Mouse (Mus musculus) midbrain, embryonic 15.5 days (tissue): ENCODE data around the gene Smn1. TPM values are rescaled to one million over a fixed set of nuclear protein-coding genes. Genes with fewer than 3 reads are reported as not detected.
"Not testable (repeated sequence)": the region's sequence is repeated elsewhere in the genome, so short reads cannot be mapped to it uniquely, and the experiment has no call there.

Experiments
- ATAC-seq: fragments of 200-750 bp; cut with Nextera tagmentation; replicated peaks from 2 replicates; pipeline ENCODE4 v1.8.0; 2017; ENCODE audit warnings: moderate TSS enrichment
- H3K27ac ChIP-seq: fragments of 300-500 bp; sonication (generic); 2 replicates; pipeline ENCODE4 v1.5.1; 2015; ENCODE audit warnings: mild to moderate bottlenecking, inconsistent platforms
- H3K27me3 ChIP-seq: fragments of 300-500 bp; sonication (generic); replicated peaks from 2 replicates; pipeline ENCODE4 v1.6.1; 2015; ENCODE audit warnings: inconsistent platforms
- H3K36me3 ChIP-seq: fragments of 300-500 bp; sonication (generic); replicated peaks from 2 replicates; pipeline ENCODE4 v1.6.1; 2015; ENCODE audit warnings: inconsistent platforms
- H3K4me1 ChIP-seq: fragments of 300-500 bp; sonication (generic); 2 replicates; pipeline ENCODE4 v1.6.1; 2015; ENCODE audit warnings: inconsistent platforms
- H3K4me2 ChIP-seq: fragments of 300-500 bp; sonication (generic); 2 replicates; pipeline ENCODE4 v1.6.1; 2015; ENCODE audit warnings: inconsistent platforms, mild to moderate bottlenecking, moderate library complexity
- H3K4me3 ChIP-seq: fragments of 300-500 bp; sonication (generic); 2 replicates; pipeline ENCODE4 v1.5.1; 2015; ENCODE audit warnings: mild to moderate bottlenecking, inconsistent platforms
- H3K9ac ChIP-seq: fragments of 300-500 bp; sonication (generic); 2 replicates; pipeline ENCODE4 v1.6.1; 2015; ENCODE audit warnings: mild to moderate bottlenecking, inconsistent platforms
- H3K9me3 ChIP-seq: fragments of 300-500 bp; sonication (generic); 2 replicates; pipeline ENCODE4 v1.6.1; 2016; ENCODE audit warnings: inconsistent platforms
- WGBS: fragments of 180-500 bp; shearing (Covaris S2); methylation state at CpG from one replicate; pipeline ENCODE4 v1.1.7; 2015; ENCODE audit warnings: mixed read lengths; 5-methylcytosine and 5-hydroxymethylcytosine counted together
- polyA plus RNA-seq: library from polyadenylated mRNA; unstranded; fragments of >200 nt; fragmentation: Nextera tagmentation; extraction: Ambion mirVana; gene quantifications from 2 replicates; pipeline ENCODE4 v1.2.1, GENCODE M21; 2015

The Smn1 gene
- polyA plus RNA-seq, 1 experiment from 2014 or later = 47.0 TPM

DNA sequence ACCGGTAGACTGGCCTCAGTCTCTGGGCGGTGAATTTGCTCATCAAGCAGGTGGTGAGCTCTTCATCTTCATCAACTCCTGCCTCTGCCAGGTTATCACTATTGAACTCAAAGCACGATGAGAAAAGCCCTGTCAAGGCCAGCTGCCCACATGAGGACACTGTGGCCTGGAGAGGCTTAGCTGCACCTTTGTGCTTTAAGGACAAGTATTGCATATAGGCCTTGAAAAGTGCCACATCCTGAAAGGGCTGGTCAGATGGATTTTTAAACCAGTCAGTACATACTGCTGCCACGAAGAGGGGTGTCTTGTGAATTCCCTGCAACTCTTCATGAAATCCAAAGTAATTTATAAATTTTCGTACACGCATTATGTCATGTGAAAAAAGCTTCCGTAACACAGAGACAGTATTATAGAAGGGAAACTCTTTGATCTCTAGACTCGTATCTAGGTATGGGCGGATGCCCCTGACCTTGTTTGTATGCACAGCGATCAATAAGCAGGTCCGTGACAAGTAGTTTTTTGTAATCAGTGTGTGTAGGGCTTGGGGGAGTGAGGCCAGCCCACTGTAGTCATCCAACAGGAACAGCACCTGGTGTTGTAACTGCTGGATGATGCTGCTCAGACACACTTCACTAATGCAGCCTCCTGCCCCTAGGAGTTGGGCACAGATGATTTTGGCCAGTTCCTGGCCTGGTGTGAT, 36.7 kb downstream of the Smn1 start:
- not testable (repeated sequence) for H3K4me3 ChIP-seq, H3K36me3 ChIP-seq, H3K27ac ChIP-seq, H3K4me2 ChIP-seq, H3K9ac ChIP-seq, H3K9me3 ChIP-seq, H3K27me3 ChIP-seq, ATAC-seq, H3K4me1 ChIP-seq
- WGBS = 86% methylated on average over 11 of the region's 11 CpGs

DNA sequence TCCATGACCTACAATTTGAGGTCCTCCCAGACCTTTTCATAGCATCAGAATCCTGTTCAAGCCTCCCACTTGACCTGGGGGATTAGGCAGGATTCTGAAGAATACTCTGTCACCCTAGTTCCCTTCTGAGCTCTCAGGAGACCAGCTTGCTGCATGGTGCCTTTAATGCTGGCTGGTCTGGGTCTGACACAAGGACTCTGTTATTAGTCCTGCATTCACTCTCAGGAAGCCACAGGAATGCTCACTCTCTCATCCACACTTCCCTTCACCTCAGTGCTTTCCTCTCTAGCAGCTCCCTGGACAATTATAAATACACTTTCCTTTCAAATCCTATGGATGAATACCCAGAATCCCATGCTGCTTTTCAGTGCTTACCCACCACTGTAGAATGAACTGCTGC, 37.8 kb downstream of the Smn1 start:
- not testable (repeated sequence) for H3K36me3 ChIP-seq, H3K9ac ChIP-seq, H3K27ac ChIP-seq, H3K27me3 ChIP-seq, H3K4me1 ChIP-seq, H3K4me2 ChIP-seq, H3K4me3 ChIP-seq, H3K9me3 ChIP-seq, ATAC-seq

DNA sequence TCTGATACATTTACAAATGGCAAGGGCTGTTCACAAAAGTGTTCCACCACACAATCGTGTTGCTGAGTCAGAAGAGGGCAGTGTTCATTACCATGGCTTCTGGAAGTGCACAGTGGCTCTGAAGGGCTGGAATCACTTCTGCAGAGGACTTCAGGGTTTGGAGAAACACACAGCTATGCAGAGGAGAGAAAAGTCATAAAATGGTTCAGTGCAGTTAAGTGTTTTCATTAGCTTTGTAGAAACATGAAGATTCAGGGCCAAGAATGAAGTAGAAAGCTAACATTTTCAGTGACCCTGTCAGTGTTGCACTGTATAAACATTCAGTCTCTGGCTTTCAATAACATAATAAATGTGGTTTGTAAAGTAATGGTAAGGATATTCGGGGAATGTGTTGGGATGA, 41.7 kb downstream of the Smn1 start:
- H3K4me2 ChIP-seq, H3K27ac ChIP-seq, H3K4me1 ChIP-seq, H3K27me3 ChIP-seq, H3K36me3 ChIP-seq, H3K9me3 ChIP-seq, ATAC-seq, H3K9ac ChIP-seq, H3K4me3 ChIP-seq: not testable (repeated sequence)
- WGBS = 76% methylated on average over 2 of the region's 2 CpGs

DNA sequence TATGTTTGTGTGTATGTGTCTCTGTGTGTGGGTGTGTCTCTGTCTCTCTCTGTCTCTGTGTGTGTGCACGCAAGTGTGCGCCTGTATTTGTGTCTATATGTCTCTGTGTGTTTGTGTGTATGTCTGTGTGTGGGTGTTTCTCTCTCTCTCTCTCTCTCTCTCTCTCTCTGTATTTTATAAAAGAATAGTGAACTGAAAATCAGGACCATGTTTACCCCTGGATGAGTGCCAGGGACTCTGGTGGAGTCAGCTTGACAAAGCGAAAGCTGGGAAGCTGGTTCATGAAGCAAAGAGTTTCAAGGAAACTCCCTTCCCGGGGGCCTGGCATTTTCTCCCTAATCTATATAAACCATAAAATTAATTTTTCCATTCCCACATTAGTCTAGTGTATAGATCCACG, 49.7 kb downstream of the Smn1 start:
- H3K9ac ChIP-seq, H3K4me3 ChIP-seq, H3K27ac ChIP-seq, H3K9me3 ChIP-seq, ATAC-seq, H3K4me1 ChIP-seq, H3K27me3 ChIP-seq, H3K36me3 ChIP-seq, H3K4me2 ChIP-seq: not testable (repeated sequence)
- 79% methylated on average over 4 of the region's 5 CpGs for WGBS

DNA sequence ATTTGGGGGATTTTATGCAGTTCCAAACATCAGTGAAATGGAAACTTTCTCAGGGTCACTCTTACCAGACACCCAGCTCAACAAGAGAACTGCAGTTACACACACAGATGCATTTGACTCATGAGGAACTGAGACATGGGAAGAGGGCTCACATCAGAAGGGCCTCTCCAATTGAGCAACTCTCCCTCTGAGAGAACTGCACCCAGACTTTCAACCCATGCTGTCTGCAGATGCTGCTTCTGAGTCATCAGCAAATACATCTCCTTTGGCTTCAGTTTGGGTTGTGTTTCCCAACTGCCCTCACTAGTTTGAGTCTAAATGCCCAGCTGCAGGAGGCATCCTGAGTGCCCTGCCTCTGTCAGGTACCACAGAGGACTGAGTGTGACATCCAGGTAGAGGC, 58.5 kb downstream of the Smn1 start:
- not testable (repeated sequence) for H3K9me3 ChIP-seq, H3K4me1 ChIP-seq, H3K36me3 ChIP-seq, H3K4me3 ChIP-seq, ATAC-seq, H3K4me2 ChIP-seq, H3K27me3 ChIP-seq, H3K9ac ChIP-seq, H3K27ac ChIP-seq

Other genes with a start within 250 kb of the Smn1 start
- 16.8 and 19.2 TPM in 2 replicates for gene Cartpt, start 223.8 kb upstream of the Smn1 start, polyA plus RNA-seq
- 29.9 and 30.0 TPM in 2 replicates for gene Mccc2, start 109.2 kb upstream of the Smn1 start, polyA plus RNA-seq
- gene Bdp1, start 20.8 kb upstream of the Smn1 start, polyA plus RNA-seq = 26.5 and 29.1 TPM in 2 replicates
- 359 and 394 TPM in 2 replicates for gene Serf1, start 16.8 kb upstream of the Smn1 start, polyA plus RNA-seq
- gene Naip2, start 77.2 kb downstream of the Smn1 start, polyA plus RNA-seq = 0.04 TPM in 1 of 2 replicates, not detected in the other
- gene Naip5, start 121.5 kb downstream of the Smn1 start, polyA plus RNA-seq = 0.09 and 0.10 TPM in 2 replicates
- 0.08 TPM in 1 of 2 replicates, not detected in the other for gene Naip6, start 192.8 kb downstream of the Smn1 start, polyA plus RNA-seq